Mouse (Mus musculus) liver, embryonic 14.5 days (tissue): ENCODE results near the gene Ift80. TPM values are rescaled to one million over a fixed set of nuclear protein-coding genes. Genes with fewer than 3 reads are reported as not detected.
"Not testable (repeated sequence)": the region's sequence is repeated elsewhere in the genome, so short reads cannot be mapped to it uniquely, and the experiment has no call there.

ENCODE experiments used
- ATAC-seq: fragments of 200-750 bp; cut with Nextera tagmentation; 2 replicates; pipeline ENCODE4 v1.8.0; 2017; ENCODE audit warnings: moderate number of reproducible peaks, mild to moderate bottlenecking, moderate library complexity; ENCODE audit not compliant: insufficient read depth
- DNase-seq, 3 experiments: peaks; one replicate each; pipeline ENCODE4 v3.0.0-alpha.2; 2012 to 2013; ENCODE audit warnings: low read depth in 3 of 3, low spot score in 3 of 3
- H3K27ac ChIP-seq: fragments of 300-500 bp; sonication (generic); 2 replicates; pipeline ENCODE4 v1.5.1; 2014; ENCODE audit warnings: moderate library complexity, mild to moderate bottlenecking, control low read depth, inconsistent platforms
- H3K27me3 ChIP-seq: fragments of 300-500 bp; sonication (generic); 2 replicates; pipeline ENCODE4 v1.6.1; 2014; ENCODE audit warnings: mild to moderate bottlenecking, low read length, moderate library complexity; ENCODE audit not compliant: control insufficient read depth, insufficient read depth
- H3K36me3 ChIP-seq: fragments of 300-500 bp; sonication (generic); replicated peaks from 2 replicates; pipeline ENCODE4 v1.6.1; 2014; ENCODE audit warnings: low read depth; ENCODE audit not compliant: control insufficient read depth, insufficient read depth
- H3K4me1 ChIP-seq, 2 experiments: fragments of 200-500 bp in 1 of 2; fragments of 300-500 bp in 1 of 2; sonication (generic) in 1 of 2; replicated peaks; 2 replicates each; pipeline ENCODE4 v1.6.1; 2012 to 2014; ENCODE audit warnings: antibody characterized with exemption in 1 of 2, inconsistent platforms in 1 of 2, low read length in 1 of 2; ENCODE audit not compliant: control insufficient read depth in 2 of 2, insufficient read depth in 2 of 2
- H3K4me2 ChIP-seq: fragments of 300-500 bp; sonication (generic); 2 replicates; pipeline ENCODE4 v1.6.1; 2014; ENCODE audit warnings: low read depth, mild to moderate bottlenecking, control low read depth, moderate library complexity
- H3K4me3 ChIP-seq, 2 experiments: fragments of 200-500 bp in 1 of 2; fragments of 300-500 bp in 1 of 2; sonication (generic) in 1 of 2; 2 replicates each; pipeline ENCODE4 v1.5.1; 2012 to 2014; ENCODE audit warnings: low read depth in 2 of 2, low read length in 2 of 2, mild to moderate bottlenecking in 2 of 2, control low read depth in 1 of 2, inconsistent platforms in 1 of 2, moderate library complexity in 1 of 2; ENCODE audit not compliant: insufficient read depth in 1 of 2
- H3K9ac ChIP-seq: fragments of 300-500 bp; sonication (generic); replicated peaks from 2 replicates; pipeline ENCODE4 v1.6.1; 2014; ENCODE audit warnings: mild to moderate bottlenecking, control low read depth, moderate library complexity
- H3K9me3 ChIP-seq: fragments of 300-500 bp; sonication (generic); 2 replicates; pipeline ENCODE4 v1.6.1; 2016; ENCODE audit warnings: low read length, mixed read lengths; ENCODE audit not compliant: control insufficient read depth
- CTCF ChIP-seq: IDR thresholded peaks from 2 replicates; pipeline ENCODE4 v1.5.1; 2016; ENCODE audit warnings: antibody characterized with exemption, low read depth, control low read depth
- EP300 ChIP-seq: IDR thresholded peaks from 2 replicates; pipeline ENCODE4 v1.6.1; 2016; ENCODE audit warnings: antibody characterized with exemption, low read depth
- WGBS: fragments of 180-500 bp; shearing (Covaris S2); extraction: QIAGEN DNeasy Blood & Tissue Kit; methylation state at CpG from one replicate; pipeline ENCODE4 v1.1.7; 2014; ENCODE audit not compliant: insufficient replicate concordance; 5-methylcytosine and 5-hydroxymethylcytosine counted together
- polyA plus RNA-seq, 2 experiments: library from polyadenylated mRNA; depleted of rRNA in 1 of 2; stranded (reverse) in 1 of 2; unstranded in 1 of 2; fragments of >200 nt; fragmentation: Nextera tagmentation in 1 of 2; extraction: Ambion mirVana in 1 of 2; gene quantifications; 2 replicates each; pipeline versions ENCODE4 v1.2.1 to v1.2.3; 2012 to 2014

Gene Ift80
- polyA plus RNA-seq, 2 experiments, result 6.2 to 7.8 TPM

GRCm38 (mm10) chr3:68928619-68929018 is 75.8 kb downstream of the Ift80 start:
- ATAC-seq (no peak), DNase-seq (no peak)
- Histone ChIP-seq H3K9me3 (no peaks in the 10 kb centered on the region), H3K27ac (no peak overlapping the region), H3K9ac (no peak overlapping the region), H3K36me3 (no peaks in the 10 kb centered on the region), H3K27me3 (no peaks in the 10 kb centered on the region), H3K4me2 (no peak overlapping the region), H3K4me1 (0 out of 4 replicates have a peak, but pooled peaks cover 0 to 2% of the 10 kb centered on the region in 2 experiments), H3K4me3 (no peak overlapping the region)
- no peak for TF ChIP-seq EP300
- no peak for TF ChIP-seq CTCF
- WGBS, result 81% methylated on average over 9 of the region's 9 CpGs

- Histone ChIP-seq H3K27ac (no peak overlapping the region), H3K9me3 (no peaks in the 10 kb centered on the region), H3K4me2 (no peak overlapping the region), H3K27me3 (no peaks in the 10 kb centered on the region), H3K4me3 (no peak overlapping the region), H3K4me1 (no peaks in the 10 kb centered on the region), H3K9ac (no peak overlapping the region), H3K36me3 (no peaks in the 10 kb centered on the region)
- no peak for DNase-seq
- 47% methylated on average over 4 of the region's 4 CpGs for WGBS
- TF ChIP-seq EP300, result no peak
- TF ChIP-seq CTCF, result no peak
- no peak for ATAC-seq
Measured at GRCm38 (mm10) chr3:68907509-68907908, 96.9 kb downstream of the Ift80 start.

DNA sequence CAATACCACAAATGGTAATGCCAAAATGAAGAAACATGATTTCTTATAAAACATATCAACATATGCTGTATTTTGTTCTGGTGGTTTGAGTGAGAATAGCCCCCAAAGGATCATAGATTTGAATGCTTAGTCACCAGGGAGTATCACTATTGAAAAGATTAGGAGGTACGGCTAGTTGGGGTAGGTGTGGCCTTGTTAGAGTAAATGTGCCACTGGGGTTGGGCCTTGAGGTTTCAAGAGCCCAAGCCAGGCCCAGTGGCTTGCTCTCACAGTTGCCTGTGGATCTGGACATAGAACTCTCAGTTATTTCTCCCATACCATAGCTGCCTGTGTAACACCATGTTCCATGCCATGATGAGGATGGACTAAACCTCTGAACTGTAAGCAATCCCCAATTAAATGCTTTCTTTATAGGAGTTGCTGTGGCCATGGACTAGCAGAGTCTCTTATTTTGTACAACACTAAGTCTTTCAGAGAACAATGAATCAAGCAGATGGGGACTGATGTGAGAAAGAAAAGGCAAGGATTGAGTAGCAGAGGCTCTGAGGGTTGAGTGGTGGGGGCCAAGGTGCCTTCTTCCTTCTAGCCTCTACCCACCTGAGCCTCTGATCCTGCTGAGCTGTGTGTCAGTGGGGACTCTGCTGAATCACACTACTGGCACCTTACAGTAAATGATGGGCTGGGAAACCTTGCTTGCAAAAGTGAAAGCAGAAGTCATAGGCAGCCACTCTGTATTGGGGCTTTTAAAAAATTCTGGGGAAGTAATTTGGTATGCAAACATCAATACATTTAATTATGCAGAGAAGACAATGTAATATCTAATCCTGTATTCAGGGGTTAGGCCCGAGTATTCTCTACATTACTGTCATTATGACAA is 99.2 kb downstream of the Ift80 start:
- no peaks in the 10 kb centered on the region for H3K4me1 ChIP-seq
- 44% methylated on average over 2 of the region's 2 CpGs for WGBS
- TF ChIP-seq CTCF (no peak), EP300 (no peak)
- no peak overlapping the region for H3K9ac ChIP-seq
- no peak overlapping the region for H3K27ac ChIP-seq
- H3K9me3 ChIP-seq, result no peaks in the 10 kb centered on the region
- H3K4me2 ChIP-seq, result no peak overlapping the region
- ATAC-seq, result no peak
- H3K36me3 ChIP-seq, result no peaks in the 10 kb centered on the region
- DNase-seq, result no peak
- no peaks in the 10 kb centered on the region for H3K27me3 ChIP-seq
- no peak overlapping the region for H3K4me3 ChIP-seq

DNA sequence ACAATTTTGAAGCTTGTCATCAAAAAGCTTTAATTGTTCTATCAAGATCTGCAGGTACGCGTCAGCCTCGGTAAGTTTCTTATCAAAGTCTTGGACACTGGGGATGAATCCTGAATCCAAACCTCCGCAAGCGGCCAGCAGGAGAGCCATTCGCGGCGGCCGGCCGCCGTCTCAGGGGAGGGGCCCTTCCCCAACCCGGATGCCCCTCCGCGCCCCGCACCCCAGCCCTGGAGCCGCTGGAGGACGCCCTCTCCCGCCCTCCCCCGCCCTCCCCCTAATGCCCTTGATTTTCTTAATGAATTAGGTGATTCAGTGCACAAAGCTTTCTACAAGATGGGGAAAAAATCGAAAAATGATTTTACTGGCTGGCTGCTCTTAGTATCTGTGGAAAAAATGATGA is 101.7 kb downstream of the Ift80 start:
- H3K4me2 ChIP-seq, H3K27me3 ChIP-seq, H3K36me3 ChIP-seq, H3K4me3 ChIP-seq, H3K9me3 ChIP-seq, H3K27ac ChIP-seq, DNase-seq, H3K9ac ChIP-seq, H3K4me1 ChIP-seq: not testable (repeated sequence)
- ATAC-seq, result peak; percentile 56; the same call in 1 of the 2 replicates
- 89% methylated on average over 20 of the region's 20 CpGs for WGBS

GRCm38 (mm10) chr3:68897154-68897553 is 107.2 kb downstream of the Ift80 start:
- 56% methylated on average over 5 of the region's 5 CpGs for WGBS
- no peaks in the 10 kb centered on the region for H3K36me3 ChIP-seq
- no peaks in the 10 kb centered on the region for H3K4me1 ChIP-seq
- H3K27ac ChIP-seq, result no peak overlapping the region
- DNase-seq (no peak), ATAC-seq (no peak)
- TF ChIP-seq EP300 (no peak), CTCF (peak; percentile 34)
- no peaks in the 10 kb centered on the region for H3K9me3 ChIP-seq
- H3K27me3 ChIP-seq, result no peaks in the 10 kb centered on the region
- no peak overlapping the region for H3K4me2 ChIP-seq
- H3K4me3 ChIP-seq, result no peak overlapping the region
- no peak overlapping the region for H3K9ac ChIP-seq
